Mouse (Mus musculus) CD4-positive, CD25-positive, alpha-beta regulatory T cell, adult 2 months (primary cell): ENCODE results near the gene C1qtnf6.

Experiments used
- DNase-seq: peaks from one replicate; pipeline ENCODE4 v3.0.0-alpha.2; 2012; ENCODE audit warnings: low read depth, low spot score

The C1qtnf6 gene

DNA sequence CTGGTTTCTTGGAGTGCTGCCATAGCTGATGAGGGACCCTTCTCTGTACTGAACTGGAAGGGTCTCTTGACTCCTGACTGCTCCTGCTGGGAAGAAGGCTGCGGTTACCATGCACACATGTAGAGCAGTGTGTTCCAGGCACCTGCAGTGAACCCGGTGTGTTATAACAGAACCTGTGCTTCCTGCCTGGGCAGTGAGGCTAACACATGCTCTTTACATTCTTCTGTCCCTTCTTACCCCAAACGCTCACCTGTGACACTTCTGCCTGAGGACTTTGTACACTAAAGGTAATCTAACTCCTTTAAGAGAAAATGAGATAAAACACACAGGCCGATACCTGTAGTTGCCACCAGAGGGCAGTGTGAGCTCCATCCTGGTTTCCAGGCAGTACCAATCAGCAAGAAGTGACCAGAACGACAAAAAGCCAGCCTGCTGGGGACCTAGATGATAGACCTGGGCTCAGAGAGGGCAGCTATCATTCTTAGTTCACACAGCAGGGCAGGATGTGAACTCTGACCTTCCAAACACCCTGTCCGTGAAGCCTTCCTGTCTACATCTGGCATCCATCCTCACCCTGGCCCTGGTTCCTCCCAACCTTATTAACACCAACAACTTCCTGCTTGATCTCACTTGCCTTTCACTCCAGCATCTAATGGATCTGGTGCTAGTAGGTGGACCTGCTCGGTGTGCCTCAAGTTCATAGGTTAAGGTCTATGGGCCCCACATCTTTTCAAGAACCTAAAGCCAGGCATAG is 16.6 kb downstream of the C1qtnf6 start:
- DNase-seq, result peak; percentile 87

DNA sequence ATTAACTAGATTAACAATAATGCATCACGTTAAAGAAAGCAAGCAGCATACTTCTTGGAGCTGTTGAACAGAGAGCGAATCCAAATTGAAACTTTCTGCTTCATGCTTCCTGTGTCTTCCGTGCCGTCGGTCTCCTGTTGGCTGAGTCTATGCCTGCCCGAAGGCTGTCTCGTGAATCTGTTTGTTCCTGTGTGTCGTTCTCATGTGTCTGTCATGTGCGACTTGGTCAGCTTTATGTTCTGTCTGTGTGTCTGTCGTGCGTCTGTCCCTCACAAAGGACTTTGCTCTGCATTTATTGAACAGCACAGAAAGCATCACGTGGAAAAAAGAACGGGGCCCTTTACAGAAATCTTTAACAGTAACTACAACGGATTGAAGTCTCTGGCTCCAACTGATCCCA is 18.2 kb downstream of the C1qtnf6 start:
- no peak for DNase-seq

DNA sequence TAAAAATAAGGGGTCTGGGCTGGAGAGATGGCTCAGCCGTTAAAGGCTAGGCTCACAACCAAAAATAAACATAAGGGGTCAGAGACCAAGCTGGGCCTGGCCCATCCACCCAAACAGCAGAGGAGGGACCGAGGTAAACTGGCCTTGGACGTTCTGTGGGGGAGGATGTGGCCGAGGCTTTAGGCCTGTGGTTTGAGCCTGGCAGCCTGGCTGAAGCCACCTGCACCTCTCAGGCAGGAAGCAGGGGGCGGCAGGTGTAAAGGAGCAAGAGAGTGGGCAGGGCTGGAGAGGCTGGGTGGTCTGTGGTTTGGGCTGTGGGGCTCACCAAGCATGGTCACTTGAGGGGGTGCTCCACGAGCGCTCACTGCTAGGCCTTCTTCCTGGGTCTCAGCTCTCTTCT is 19.3 kb downstream of the C1qtnf6 start:
- DNase-seq, result no peak

DNA sequence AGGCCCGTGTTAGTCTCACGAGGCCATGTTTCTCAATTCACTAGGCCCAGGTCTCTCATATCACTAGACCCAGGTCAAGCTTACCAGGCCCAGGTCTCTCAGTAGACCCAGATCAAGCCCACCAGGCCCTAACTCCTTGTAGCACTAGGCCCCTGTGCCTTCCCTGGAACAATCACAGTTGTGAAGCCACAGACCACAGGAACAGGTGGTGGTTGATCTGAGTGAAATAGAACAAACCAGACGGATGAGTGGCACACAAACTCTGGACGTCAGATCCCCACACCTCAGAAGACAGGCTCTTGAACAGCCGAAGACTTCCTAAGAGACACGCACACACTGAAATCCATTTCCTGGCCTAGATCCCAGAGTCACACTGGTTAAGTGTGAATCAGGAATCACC is 20.5 kb downstream of the C1qtnf6 start:
- peak; percentile 44 for DNase-seq

DNA sequence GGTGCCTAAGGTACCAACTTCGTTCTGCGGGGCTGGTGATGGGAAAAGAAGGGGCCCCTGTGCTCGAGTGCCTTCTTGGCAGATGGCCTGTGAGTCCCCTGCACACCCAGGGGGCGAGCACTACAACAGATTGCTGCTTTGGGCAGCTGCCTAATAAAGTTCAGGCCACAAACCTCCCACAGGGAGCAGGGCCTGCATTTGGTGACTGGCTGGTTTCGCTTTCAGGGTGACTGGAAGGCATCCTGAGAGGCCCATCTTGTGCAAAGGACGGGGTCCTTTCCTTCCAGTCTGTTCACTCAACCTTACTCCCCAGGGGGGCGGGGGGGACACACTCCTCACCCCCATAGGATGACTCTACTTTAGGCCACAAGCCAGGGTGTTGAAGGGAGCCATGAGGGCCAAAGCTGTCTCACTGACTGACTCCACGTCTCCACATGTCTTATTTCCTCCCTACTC is 21.1 kb downstream of the C1qtnf6 start:
- peak; percentile 64 for DNase-seq

DNA sequence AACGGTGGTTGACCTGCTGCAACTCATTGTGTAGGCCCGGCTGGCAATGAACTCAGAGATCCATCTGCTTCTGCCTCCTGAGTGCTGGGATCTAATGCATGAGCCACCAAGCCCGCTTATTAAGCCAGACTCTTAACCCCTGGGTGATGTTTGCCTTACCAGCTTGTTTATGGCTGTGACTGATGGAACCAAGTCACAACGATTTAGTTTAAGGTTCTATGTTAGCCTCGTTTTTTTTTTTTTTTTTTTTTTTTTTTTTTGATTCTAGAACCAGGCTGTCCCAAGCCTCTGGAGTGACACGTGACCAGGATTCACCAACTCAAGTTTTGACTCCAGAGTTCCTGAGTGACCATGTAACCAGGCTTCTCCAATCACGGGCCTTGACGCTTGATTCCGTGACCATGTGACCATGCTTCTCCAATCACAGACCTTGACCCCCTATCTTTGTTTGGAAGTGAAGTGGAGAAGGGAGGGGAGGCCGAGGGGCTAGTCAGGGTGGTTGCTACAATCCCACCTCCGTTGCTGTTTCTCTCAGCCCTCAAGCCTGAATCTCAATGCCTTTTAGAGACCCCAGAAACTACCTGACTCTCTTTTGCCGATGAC is 21.8 kb downstream of the C1qtnf6 start:
- no peak for DNase-seq

DNA sequence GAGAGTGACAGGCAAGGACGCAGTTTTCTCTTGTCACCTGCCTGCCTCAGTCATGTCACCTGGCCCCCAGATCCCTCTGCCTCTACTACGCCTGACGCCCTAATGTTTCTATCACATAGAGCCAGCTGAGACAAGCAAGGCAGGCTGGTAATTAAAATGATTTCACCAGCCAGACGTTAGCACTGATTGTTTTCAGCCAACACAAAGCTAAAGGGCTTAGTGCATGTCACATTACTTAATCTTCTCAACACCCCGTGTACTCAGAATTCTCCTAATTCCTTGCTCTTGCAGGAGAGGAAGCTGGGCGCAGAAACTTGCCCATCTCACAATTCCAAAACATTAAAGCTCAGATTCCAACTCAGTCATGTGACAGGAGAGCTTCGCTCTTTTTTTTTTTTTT is 22.8 kb downstream of the C1qtnf6 start:
- no peak for DNase-seq

DNA sequence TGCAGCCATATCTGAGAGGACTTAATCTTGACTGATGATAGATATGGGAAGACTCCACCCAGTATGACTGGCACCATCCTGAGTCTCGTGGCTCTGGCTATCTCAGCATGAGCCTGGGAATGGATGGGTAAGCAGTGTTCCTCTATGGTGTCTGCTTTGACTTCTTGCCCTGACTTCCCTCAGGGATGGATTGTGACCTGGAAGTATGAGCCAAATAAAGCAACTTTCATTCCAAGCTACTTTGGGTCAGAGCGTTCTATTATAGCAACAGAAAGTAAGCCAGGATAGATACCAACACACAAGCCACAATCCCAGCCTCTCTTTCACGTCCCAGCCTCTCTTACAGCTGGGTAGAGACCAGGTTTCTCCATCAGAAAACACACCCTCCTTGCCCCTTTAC is 25.7 kb downstream of the C1qtnf6 start:
- DNase-seq, result no peak

DNA sequence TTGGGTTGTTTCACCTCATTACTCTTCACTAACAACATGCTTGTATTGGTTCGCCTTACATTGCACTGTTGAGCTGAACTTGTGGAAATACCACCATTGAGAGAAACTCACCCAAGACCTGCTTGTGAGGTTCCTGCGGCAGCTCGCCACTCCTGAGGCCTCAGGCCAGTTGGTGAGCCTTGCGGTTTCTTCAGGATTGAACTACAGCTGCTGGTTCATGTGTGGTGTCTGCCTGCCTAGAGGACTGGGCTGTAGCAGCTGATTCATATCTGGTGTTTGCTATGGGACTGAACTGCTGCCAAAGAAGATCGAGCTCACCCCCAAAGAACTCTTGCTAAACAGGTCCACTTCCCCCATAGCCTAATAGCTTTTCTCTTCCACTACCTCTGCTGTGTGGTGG is 26.4 kb downstream of the C1qtnf6 start:
- no peak for DNase-seq

DNA sequence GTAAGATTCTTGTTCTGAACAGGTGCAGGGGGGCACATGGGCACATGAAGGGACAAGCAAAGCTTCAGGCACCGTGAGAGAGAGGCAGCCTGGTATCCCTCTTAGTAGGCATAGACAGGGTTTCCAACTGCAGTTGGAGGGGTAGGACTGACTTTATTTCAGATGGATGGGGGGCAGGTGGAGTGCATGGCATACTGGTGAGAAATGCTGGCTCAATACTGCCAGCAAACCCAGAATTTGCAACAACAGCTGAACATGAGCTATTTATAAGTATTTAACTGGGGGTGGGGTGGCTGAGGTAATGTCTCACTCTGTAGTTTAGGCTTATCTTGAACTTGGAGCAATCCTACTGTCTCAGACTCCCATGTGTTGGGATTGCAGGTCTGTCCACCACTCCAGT is 27.2 kb downstream of the C1qtnf6 start:
- DNase-seq, result no peak

DNA sequence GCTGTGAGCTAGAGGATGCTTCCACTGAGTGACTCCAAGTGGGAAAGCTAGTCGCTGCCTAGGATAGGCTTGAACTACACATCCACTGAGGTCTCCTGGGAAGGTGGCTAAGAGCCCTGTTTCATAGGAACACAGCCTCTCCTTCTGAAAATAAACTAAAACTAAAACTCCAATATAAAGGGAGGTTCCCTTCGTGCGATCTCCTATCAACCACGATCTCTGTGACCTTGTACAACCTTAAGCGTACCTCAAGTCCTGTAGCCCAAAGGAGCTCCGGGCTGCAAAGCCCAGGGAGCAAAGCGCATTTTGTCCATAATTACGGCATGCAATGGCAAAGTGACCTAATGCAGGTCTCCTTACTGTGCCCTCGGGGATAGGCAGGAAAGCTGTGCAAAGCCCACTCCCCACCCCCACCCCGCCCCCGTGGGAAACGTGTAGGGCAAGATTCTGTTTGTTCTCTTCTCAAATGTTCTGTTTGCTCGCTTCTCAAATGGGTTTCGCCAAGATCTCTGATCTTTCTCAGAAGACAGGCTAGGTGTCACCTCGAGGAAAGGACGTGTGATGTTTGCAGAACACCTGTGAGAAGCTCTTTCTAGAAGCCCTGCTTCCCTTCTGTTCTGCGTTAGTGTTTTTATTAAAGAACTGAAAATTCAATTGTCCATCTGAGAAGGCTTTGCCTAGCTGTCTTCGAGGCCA is 28.6 kb downstream of the C1qtnf6 start:
- peak; percentile 57 for DNase-seq

DNA sequence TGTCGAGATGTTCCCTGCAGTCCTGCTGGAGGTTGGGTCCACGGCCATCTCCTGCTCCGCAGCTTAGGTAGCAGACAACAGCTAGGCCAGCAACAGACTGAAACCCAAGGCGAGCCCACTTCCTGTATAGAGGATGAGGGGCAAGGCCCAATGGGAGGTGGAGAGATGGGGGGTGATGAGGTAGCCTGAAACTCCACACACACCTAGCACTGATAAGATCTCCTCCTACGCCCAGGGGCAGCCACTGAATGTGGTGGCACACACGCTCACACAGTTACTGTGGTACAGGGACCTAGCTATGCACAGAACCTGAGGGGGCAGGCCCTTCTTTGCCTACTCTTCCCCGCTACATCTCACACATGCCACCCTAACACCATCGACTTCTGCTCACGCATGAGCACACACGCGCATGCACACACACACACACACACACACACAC is 36.2 kb downstream of the C1qtnf6 start, which contains the start of gene Il2rb:
Gene Il2rb, minus strand, starts transcription at position 304 of the 439 bp plus-strand sequence.
- DNase-seq, result peak; percentile 93

DNA sequence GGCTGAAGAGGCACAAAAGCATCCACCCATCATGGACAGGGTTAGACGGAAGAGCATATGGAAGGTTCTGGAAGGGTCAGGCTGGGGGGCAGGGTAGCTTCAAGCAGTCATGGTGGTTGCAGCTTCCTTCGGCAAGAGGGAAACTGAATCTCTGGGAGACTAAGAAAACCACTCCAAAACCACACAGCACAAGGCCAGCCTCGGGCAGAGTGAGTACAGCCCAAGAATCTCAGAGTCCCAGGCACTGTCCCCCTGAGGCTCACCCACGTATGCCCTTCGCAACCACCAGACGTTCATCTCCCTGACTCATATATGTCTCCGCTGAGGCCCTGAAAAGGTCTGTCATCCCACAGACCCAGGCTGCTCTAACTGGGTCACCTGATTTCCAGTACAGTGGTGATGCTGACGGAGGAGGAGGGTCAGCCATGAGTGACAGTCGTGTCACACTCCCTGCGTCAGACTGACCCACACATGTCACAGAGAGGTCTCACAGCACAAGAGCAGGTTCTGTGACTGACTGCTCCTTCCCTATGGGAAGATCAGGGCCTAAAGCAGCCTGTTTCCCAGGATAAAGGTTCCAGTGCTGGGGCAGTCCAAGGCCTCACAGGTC is 37.7 kb downstream of the C1qtnf6 start:
- DNase-seq, result peak; percentile 86

DNA sequence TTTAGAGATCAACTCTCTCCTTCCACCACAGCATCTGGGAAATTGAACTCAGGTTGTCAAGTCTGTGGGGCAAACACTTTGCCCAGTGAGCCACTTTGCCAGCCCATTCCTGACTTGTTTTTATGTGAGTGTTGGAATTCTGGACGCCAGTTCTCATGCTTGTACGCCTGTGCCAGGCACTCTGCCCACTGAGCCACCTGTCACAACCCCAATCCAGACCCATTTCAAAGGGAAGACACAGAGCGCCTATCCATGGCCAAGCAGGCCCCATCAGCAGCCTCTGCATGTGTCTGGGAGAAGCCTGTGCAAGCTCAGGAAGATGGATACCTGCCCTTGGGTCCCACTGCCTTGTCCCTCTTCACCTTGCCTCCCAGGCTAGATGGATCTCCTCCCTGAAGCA is 39.9 kb downstream of the C1qtnf6 start:
- DNase-seq, result no peak

DNA sequence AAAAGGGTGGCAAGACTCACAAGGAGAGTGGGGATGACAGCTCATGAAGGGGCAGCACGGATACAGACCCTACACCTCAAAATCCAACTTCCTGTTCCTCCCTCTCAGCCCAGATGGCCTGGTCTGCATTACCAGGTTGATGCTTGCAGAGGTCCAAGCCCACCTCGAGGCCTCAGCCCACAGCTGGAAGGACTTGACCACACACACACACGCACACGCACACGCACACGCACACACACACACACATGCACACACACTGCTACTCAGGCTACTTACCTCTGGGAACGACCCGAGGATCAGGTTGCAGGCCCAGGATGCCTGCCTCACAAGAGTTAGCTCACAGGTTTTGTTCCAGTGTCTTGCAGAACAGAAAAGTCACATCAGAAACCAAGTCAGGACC is 41.3 kb downstream of the C1qtnf6 start:
- DNase-seq, result peak; percentile 18

DNA sequence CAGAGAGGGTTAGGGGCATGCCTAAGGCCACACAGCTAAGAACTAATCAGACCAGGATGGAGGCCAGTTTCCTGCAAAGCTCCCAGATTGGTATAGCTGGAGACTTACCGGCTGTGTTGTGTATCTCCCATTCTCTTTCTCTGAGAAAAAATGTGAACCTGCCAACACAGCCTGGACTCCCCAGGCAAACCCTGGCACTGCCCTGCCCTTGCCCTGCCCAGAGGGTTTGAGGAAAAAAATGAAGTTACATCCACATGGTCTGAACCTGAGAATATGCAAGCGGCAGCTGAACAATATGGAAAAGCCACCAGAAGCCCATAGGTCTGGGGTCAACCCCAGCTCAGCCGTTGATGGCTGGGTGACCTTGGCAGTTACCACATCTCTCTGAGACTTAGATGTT is 42.0 kb downstream of the C1qtnf6 start:
- no peak for DNase-seq

DNA sequence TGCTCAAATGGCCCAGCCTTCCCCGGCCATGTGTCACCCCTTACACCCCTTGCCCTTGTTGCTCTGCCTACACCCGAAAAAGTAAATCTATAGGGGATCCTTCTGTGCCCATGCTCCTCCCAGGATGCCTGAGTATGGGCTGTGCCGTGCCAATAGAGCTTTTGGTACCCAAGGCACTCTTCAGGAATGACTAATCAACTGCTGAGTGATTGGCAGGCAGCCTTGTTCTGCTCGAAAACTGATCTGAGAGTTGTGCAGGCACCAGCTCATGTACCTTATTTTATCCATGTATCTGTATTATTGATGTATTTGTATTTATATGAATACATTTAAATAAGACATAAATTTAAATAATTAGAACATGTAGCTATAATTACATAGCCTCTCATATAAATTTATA is 44.1 kb downstream of the C1qtnf6 start:
- peak; percentile 16 for DNase-seq

DNA sequence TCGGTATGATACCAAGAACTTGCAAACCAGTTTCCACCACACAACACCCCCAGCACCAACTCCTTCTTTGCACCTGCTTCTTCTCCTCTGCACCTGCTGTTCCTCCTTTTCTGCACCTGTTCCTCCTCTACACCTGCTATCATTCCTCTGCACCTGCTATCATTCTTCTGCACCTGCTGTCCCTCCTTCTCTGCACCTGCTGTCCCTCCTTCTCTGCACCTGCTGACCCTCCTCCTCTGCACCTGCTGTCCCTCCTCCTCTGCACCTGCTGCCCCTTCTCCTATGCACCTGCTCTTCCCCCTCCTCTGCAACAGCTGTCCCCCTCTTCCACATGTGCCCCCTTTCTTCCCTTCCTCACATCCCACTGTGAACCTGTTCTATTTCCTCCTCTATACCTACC is 44.7 kb downstream of the C1qtnf6 start:
- no peak for DNase-seq

DNA sequence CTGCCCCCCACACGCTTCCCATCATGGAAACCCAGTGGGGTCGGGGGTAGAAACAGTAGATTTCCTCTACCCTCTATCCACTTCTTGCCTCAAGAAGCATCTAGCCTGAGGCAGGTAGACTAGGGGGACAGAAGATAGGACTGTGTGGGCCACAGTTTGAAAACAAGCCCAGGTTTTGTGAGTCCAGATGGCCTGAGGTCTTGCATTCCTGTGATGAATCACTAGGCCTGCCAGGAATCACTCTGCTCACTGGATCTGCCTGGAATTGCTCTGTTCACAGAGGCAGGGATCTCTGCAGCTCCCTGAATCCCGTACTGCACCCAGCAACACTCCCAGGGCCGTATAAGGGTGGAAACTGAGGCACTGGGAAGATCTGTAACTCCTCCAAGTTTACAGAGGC is 47.9 kb downstream of the C1qtnf6 start:
- DNase-seq, result no peak

DNA sequence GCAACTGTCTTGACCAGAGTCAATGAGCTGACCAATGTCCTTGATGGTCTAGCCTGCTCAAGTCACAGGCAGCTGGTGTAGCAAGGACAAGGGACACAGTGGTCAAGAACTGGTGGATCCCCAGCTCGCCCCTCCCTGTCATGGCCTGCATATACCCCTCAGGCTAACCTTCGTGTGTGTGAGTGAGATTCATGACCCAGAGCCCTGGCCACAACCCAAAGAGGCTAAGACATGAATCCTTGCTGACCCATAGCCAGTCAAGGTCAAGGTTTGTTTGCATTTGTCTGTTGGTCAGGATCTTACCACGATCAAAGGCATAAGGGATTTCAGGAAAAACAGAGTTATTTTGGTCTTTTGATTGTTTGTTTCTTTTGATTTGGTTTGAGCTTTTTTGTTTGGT is 48.7 kb downstream of the C1qtnf6 start:
- no peak for DNase-seq

DNA sequence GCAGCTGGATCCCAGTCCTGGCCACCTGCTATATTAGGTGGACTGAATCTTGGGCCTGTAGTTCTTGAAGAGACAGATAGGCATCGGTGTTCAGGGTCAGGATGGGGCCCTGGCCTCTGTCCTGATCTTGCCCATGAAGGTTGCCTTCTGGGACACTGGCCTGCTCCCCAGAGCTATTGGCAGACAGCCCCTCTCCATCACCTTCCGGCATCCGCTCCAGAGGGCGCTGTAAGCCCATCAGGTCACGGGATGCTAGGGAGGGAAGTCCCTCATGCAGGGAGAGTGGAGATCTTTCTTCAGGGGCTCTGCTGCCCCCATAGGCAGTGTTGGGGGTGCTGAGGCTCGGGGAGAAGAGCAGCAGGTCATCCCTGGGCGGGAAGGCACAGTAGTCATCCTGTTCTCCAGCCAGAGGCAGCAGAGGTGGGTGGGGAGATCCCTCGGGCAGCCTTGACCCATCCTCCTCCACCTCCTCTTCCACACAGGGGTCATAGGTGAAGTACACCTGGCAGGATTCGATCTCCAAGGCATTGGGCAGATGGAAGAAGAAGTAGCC is 49.7 kb downstream of the C1qtnf6 start:
- DNase-seq, result peak; percentile 47

DNA sequence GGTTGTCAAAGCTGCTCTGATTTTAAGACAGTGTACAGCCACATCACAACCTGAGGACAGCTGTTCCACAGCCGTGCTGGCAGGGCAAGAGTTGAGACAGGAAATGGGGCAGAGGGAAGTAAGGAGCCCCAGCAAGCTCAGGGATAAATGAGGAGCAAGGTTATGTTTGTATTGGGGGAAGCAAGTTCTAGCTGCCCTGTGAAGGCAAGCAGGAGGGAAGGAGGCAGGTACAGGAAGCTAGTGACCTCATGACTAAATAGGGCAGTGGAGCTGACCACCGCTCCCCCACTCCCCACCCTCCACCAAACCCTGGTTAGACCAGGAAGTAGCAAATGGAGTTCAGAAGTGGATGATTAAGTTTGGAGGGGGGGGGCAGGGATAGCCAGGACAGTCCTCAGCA is 50.2 kb downstream of the C1qtnf6 start:
- peak; percentile 34 for DNase-seq
